Mouse (Mus musculus) heart, adult 11 months (tissue): ENCODE measurements around the gene March5.
A peak's percentile ranks its signal among the peaks of the same experiment; 100 is the strongest.

Experiments
- DNase-seq: peaks from one replicate; pipeline ENCODE4 v3.0.0; 2022

The March5 gene

GRCm38 (mm10) chr19:37265333-37266103 lies 58.2 kb downstream of the March5 start:
- DNase-seq, result peak; percentile 95

- no peak for DNase-seq
Measured at GRCm38 (mm10) chr19:37269106-37269505, 61.8 kb downstream of the March5 start.
